Mouse (Mus musculus) adrenal gland, postnatal 25 days (tissue): Measurements from ENCODE around the gene Ctxn1. TPM values are rescaled to one million over a fixed set of nuclear protein-coding genes. Genes with fewer than 3 reads are reported as not detected.
A peak's percentile ranks its signal among the peaks of the same experiment; 100 is the strongest.
"Not testable (repeated sequence)": the region's sequence is repeated elsewhere in the genome, so short reads cannot be mapped to it uniquely, and the experiment has no call there.

Experiments
- DNase-seq: peaks from one replicate; pipeline ENCODE4 v3.0.0; 2021; ENCODE audit warnings: mixed read lengths
- long read RNA-seq: library from polyadenylated mRNA; stranded (forward); transcript quantifications from one replicate; pipeline ENCODE4 v2.0.0, GENCODE M21; 2021
- total RNA-seq: library from RNA; stranded (reverse); gene quantifications from 2 replicates; pipeline ENCODE4 v1.2.3, GENCODE M21; 2021

The Ctxn1 gene
- 8.0 and 8.6 TPM in 2 replicates for total RNA-seq
- long read RNA-seq, partial matches to known transcripts, result 1 of 4 reads
- long read RNA-seq, other reads (novel, unspliced or antisense), result 0 of 4 reads

- peak; percentile 99 for DNase-seq
These were observed at the start of gene Ctxn1 for GRCm38 (mm10) chr8:4259125-4259804. Gene Ctxn1 (minus strand): TSS chr8:4259274.

- DNase-seq, result no peak
These were observed 46.8 kb upstream of the Ctxn1 start for GRCm38 (mm10) chr8:4305838-4306237.

- DNase-seq, result no peak
These were observed 45.1 kb upstream of the Ctxn1 start for GRCm38 (mm10) chr8:4304124-4304547.

GRCm38 (mm10) chr8:4297822-4298221, 38.7 kb upstream of the Ctxn1 start:
- no peak for DNase-seq

- no peak for DNase-seq
These were observed 33.7 kb upstream of the Ctxn1 start for GRCm38 (mm10) chr8:4292738-4293137.

- no peak for DNase-seq
These were observed 17.0 kb upstream of the Ctxn1 start for GRCm38 (mm10) chr8:4276111-4276465.

- peak; percentile 94 for DNase-seq
These were observed 16.4 kb upstream of the Ctxn1 start, which contains the start of gene Timm44 for GRCm38 (mm10) chr8:4275275-4276110. Gene Timm44 (minus strand): TSS chr8:4275913.

GRCm38 (mm10) chr8:4269609-4270008, 10.5 kb upstream of the Ctxn1 start:
- no peak for DNase-seq

GRCm38 (mm10) chr8:4267627-4268026, 8.6 kb upstream of the Ctxn1 start:
- DNase-seq, result peak; percentile 28

- DNase-seq, result no peak
These were observed 6.3 kb upstream of the Ctxn1 start for GRCm38 (mm10) chr8:4265160-4265914.

- DNase-seq, result no peak
These were observed 4.2 kb upstream of the Ctxn1 start for GRCm38 (mm10) chr8:4263105-4263791.

GRCm38 (mm10) chr8:4259805-4260170, 714 bp upstream of the Ctxn1 start:
- no peak for DNase-seq

GRCm38 (mm10) chr8:4258678-4259077, 396 bp downstream of the Ctxn1 start:
- DNase-seq, result no peak

- DNase-seq, result peak; percentile 76
These were observed 841 bp downstream of the Ctxn1 start for GRCm38 (mm10) chr8:4258233-4258632.

- DNase-seq, result no peak
These were observed 1.7 kb downstream of the Ctxn1 start for GRCm38 (mm10) chr8:4257350-4257749.

GRCm38 (mm10) chr8:4256911-4257310, 2.2 kb downstream of the Ctxn1 start:
- DNase-seq, result no peak

GRCm38 (mm10) chr8:4255471-4255870, 3.6 kb downstream of the Ctxn1 start:
- DNase-seq, result not testable (repeated sequence)

GRCm38 (mm10) chr8:4254001-4254400, 5.1 kb downstream of the Ctxn1 start:
- peak; percentile 59 for DNase-seq

- peak; percentile 97 for DNase-seq
These were observed 5.9 kb downstream of the Ctxn1 start, which contains the start of gene Snapc2 for GRCm38 (mm10) chr8:4252934-4253841. Gene Snapc2 (plus strand): TSS chr8:4253080.

GRCm38 (mm10) chr8:4252116-4252760, 6.8 kb downstream of the Ctxn1 start:
- no peak for DNase-seq
